Mouse (Mus musculus): Measurements from ENCODE around the gene 1810009A15Rik.
A peak's percentile ranks its signal among the peaks of the same experiment; 100 is the strongest.

The 1810009A15Rik gene

DNA sequence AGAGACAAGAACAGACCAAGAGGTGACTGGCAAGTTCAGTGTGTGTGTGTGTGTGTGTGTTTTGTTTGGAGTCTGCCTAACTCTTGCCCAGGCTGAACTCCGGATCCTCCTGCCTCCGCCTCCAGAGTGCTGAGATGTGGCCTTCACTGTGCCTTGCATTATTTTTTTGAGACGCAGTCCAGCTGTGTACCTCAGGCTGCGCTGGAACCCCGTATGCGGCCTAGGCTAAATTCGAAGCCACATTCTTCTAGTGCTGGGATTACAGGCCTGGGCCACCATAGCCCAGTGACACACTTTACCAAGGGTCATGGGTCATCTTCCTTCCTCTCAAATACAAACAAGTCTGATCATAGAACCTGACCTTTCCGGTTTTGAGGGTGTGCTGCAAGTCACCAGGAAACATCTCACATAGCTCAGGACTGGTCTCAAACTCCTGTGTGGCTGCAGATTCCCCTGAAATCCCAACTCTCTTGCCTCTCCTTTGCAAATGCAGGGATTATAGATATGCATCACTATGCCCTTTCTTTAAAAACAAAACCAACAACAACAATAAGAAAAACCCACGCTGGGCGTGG lies 16.3 kb upstream of the 1810009A15Rik start:
- DNase-seq (ENCODE audit: inconsistent age in 2 of 2, low spot score in 1 of 2): peak in 1 of 2 experiments; percentile 60

GRCm38 (mm10) chr19:8875031-8875430 lies 13.6 kb upstream of the 1810009A15Rik start:
- no peak for DNase-seq (ENCODE audit: inconsistent age in 2 of 2, low spot score in 1 of 2)

DNA sequence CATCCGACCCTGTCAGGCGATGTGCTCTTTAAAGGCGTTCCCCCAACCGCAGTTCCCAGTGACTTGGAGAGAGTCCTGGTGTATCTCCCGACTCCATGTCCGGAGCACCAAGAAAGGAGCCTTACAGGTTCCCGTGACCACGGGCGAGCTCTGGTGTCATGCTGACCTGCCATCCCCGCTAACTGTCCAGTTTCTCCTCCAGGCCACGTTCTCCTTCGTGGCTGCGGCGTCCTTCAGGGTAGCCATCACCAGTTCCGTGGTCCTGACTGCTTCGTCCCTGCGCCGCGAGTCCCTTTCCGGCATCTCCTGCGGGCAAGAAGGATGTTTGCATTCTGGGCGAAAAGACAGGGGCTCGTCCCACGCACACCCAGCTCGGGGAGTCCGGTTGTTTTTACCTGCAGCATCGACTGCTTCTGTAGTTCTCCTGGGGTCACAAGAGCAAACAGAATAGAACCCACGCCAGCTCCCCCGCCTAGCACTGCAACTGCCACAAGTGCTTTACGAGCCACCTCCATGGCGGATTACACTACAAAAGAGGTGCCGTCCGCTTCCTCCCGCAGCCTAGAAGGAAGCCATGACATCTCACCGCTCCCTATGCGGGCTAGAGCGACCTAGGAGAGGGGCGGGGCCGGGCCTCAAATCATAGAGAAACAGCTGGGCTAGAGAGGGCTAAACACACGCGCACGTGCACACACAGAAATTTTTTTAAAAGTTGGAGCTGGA lies 8.2 kb upstream of the 1810009A15Rik start, which contains the start of gene Uqcc3:
Gene Uqcc3 (minus strand): TSS at position 613 of the 723 bp plus-strand sequence.
- peak; percentile 93 to 97 for DNase-seq (ENCODE audit: inconsistent age in 2 of 2, low spot score in 1 of 2)

DNA sequence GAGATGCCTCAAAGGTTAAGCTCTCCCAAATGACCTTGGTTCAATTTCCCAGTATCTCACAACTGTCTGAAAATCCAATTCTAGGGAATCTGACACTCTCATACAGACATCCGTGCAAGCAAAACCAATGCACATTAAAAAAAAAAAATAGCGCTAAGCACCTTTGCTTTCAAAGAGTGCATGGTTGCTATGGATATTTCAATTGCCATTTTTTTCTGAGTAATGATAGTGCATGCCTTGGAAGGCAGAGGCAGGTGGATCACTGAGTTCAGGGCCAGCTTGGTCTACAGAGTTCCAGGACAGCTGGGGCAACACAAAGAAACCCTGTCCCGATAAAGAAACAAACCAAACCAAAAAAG lies 7.6 kb upstream of the 1810009A15Rik start:
- no peak for DNase-seq (ENCODE audit: inconsistent age in 2 of 2, low spot score in 1 of 2)

- DNase-seq (ENCODE audit: inconsistent age in 2 of 2, low spot score in 1 of 2): no peak
Measured at GRCm38 (mm10) chr19:8883616-8884015, 5.0 kb upstream of the 1810009A15Rik start, which contains the start of the genes Lbhd1 and Gm49403. Lbhd1 (plus strand) TSS chr19:8883732. Gm49403 (plus strand) TSS chr19:8883930.

GRCm38 (mm10) chr19:8886916-8887584 lies 1.6 kb upstream of the 1810009A15Rik start:
- DNase-seq (ENCODE audit: inconsistent age in 2 of 2, low spot score in 1 of 2): no peak

GRCm38 (mm10) chr19:8887585-8888463 lies 829 bp upstream of the 1810009A15Rik start:
- DNase-seq (ENCODE audit: inconsistent age in 2 of 2, low spot score in 1 of 2): peak in 1 of 2 experiments; percentile 63

DNA sequence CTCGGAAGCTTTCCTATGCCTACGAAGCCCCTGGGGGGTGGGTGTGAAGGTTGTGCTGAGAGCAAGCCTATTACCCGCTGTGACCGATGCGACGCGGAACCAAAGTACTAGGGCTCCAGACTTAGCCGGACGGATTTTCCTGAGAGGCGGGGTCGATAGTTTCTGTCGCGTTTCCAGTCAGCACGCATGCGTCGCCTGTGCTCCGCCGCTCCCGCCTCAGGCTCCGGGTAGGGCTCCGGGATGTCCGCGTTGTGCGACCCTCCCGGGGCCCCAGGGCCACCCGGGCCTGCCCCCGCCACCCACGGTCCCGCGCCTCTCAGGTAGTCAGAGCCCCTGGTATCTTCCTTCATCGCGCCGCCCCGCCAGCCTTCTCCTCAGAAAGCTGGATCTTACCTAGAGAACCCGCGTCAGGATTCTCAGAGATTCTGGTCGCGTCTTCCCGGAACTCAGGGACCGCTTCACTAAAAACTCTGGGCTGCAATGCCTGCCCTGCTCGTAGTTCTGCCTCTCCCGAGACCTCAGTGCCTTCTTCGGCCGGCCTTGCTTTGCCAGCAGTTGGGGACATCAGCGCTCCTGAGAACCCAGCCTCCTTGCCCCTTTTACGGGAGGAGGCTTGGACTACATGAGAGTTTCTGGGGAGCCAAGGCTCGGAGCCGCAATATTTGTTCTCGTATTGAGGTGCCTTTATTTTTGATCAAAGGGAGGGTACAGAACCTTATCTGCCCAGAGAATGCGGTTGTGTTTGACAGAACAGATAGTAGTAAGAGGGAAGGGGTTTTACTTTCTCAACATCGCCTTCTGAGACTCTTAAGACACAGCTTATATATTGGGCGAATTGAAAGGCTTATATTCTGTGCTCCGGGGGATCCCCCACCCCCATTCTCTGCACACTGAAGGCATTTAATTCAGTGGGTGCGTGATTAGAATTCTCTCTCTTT lies 4.4 kb downstream of the 1810009A15Rik start, which contains the start of gene Ints5:
Gene Ints5 (plus strand): TSS at position 177 of the 938 bp plus-strand sequence.
- DNase-seq (ENCODE audit: inconsistent age in 2 of 2, low spot score in 1 of 2): peak; percentile 86 to 96

GRCm38 (mm10) chr19:8895397-8895960 lies 6.8 kb downstream of the 1810009A15Rik start:
- no peak for DNase-seq (ENCODE audit: inconsistent age in 2 of 2, low spot score in 1 of 2)

- peak in 1 of 2 experiments; percentile 20 for DNase-seq (ENCODE audit: inconsistent age in 2 of 2, low spot score in 1 of 2)
Measured at GRCm38 (mm10) chr19:8896231-8896630, 7.6 kb downstream of the 1810009A15Rik start.

DNA sequence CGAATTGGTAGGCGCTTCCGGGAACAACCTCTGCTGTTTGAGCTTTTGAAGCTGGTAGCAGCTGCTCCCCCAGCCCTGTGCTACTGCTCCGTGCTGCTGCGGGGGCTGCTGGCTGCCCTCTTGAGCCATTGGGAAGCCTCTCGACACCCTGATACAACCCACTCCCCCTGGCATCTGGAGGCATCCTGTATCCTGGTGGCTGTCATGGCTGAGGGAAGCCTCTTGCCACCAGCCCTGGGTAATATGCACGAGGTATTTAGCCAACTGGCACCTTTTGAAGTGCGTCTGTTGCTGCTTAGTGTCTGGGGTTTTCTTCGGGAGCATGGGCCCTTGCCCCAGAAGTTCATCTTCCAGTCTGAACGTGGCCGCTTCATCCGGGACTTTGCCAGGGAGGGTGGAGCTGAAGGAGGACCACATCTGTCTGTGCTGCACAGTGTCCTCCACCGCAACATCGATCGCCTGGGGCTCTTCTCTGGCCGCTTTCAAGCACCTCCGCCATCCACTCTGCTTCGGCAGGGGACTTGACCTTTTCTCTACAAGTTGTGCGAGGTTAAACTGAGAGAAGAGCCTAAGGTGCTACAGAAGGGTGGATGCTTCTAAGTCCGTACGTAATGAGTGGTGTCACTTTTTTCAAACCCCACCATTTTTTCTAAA lies 8.7 kb downstream of the 1810009A15Rik start:
- peak in 1 of 2 experiments; percentile 73 for DNase-seq (ENCODE audit: inconsistent age in 2 of 2, low spot score in 1 of 2)

DNA sequence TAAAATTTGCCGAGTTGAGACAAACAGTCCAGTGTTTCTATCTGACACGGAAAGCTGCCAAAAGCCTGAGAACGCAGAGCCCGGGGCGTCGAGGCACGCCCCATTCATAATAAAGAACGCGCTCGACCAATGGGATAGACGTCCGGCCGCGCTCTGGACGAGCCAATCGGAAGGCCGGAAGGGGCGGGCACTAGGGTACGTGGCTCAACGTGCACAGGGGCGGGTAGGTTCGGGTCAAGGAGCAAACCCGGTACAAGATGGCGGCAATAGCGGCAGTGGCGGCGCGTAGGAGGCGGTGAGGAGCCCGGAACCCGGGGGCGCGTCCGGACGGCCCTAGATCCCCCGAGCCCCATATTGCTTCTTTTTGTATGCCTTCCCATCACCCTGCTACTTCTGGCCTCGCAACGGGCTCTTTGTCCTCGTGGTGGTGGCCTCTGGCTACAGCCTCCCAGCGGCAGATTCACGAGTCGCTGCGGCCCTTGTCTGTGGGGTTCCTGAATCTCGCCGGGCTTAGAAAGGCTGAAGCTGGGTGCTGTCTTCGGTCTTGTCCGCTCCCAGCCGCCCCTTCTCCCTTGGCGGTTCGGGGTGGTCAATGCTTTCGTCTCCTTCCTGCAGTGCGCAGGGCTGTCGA lies 9.3 kb downstream of the 1810009A15Rik start, which contains the start of gene Ganab:
Gene Ganab (plus strand): TSS at position 207 of the 631 bp plus-strand sequence.
- DNase-seq (ENCODE audit: inconsistent age in 2 of 2, low spot score in 1 of 2): peak; percentile 97 to 98

- DNase-seq (ENCODE audit: inconsistent age in 2 of 2, low spot score in 1 of 2): no peak
Measured at GRCm38 (mm10) chr19:8898576-8898975, 9.9 kb downstream of the 1810009A15Rik start.

- peak in 1 of 2 experiments; percentile 51 for DNase-seq (ENCODE audit: inconsistent age in 2 of 2, low spot score in 1 of 2)
Measured at GRCm38 (mm10) chr19:8899079-8899478, 10.4 kb downstream of the 1810009A15Rik start.

DNA sequence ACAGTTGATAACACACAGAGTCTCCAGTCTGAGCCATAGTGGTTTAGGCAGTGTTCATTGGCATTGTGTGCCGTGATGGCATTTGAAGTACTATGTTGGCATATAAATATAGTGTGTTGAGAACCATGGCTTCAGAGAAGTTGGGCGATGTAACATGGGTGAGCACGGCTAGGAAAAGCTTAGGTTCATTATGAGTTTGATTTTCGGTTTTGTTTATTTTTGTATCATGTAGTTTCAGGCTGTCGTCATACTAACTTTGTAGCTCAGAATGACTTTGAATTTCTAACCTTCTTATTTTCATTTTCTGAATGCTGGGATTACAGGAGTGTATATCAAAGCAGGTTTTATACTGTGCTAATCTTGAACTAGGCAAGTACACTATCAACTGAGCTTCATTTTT lies 14.8 kb downstream of the 1810009A15Rik start:
- no peak for DNase-seq (ENCODE audit: inconsistent age in 2 of 2, low spot score in 1 of 2)

DNA sequence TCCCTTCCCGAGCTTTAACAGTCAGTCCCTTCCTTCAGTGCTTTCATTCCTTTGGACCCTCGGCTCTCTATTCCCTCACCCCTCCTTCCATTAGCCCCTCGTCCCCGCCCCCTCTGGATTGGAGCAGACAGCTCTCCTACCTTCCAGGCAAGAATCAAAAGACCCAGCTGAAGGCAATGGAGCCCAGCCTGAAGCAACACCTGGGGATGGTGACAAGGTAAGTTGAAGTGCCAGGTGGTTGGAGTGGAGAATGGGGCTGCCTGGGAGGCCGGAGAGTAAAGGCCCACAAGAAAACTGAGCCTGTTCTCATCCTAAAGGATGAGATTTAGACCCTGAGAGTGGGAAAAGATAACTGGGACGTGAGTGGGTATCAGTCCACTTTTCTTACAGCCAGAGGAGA lies 19.9 kb downstream of the 1810009A15Rik start:
- no peak for DNase-seq (ENCODE audit: inconsistent age in 2 of 2, low spot score in 1 of 2)

DNA sequence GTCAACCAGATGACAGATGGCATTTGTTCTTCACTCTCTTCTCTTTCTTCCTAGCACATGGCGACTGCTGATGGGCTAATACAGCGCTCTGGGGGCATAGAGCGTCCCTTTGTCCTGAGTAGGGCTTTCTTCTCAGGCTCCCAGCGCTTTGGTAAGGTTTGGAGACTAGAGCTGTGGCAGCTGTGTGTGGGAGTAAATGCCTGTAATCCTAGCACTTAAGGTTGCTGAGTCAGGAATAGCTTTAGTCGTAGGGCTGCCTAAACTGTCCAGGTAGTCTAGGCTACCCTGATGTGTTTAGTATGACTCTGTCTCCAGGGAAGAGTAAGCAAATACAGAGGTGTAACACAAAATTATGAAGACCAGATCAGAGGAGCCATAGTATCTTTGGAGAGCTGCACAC lies 23.2 kb downstream of the 1810009A15Rik start:
- no peak for DNase-seq (ENCODE audit: inconsistent age in 2 of 2, low spot score in 1 of 2)

- DNase-seq (ENCODE audit: inconsistent age in 2 of 2, low spot score in 1 of 2): no peak
Measured at GRCm38 (mm10) chr19:8914212-8914611, 25.6 kb downstream of the 1810009A15Rik start.
